Mouse (Mus musculus) liver, embryonic 14.5 days (tissue): ENCODE results near the gene Pycard.

Experiments used
- CTCF ChIP-seq: IDR thresholded peaks from 2 replicates; pipeline ENCODE4 v1.5.1; 2016; ENCODE audit warnings: antibody characterized with exemption, low read depth, control low read depth
- EP300 ChIP-seq: IDR thresholded peaks from 2 replicates; pipeline ENCODE4 v1.6.1; 2016; ENCODE audit warnings: antibody characterized with exemption, low read depth

DNA sequence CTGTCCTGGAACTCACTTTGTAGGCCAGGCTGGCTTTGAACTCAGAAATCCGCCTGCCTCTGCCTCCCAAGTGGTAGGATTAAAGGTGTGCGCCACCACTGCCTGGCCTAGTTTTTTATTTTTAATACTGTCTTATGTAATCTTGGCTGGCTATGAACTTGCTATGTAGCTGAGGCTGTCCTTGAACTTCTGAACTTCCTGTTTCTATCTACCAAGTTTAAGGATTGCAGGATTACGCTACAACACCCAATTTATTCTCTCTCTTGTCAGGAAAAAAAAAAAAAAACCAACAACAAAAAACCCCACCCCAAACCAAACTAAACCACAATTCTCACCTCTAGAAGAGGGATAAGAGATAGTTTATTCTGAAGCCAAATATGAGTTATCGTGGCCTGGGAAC, 39.9 kb upstream of the Pycard start:
- TF ChIP-seq EP300 (no peak), CTCF (no peak)
